Mouse (Mus musculus): ENCODE measurements around the gene Mau2. TPM values are rescaled to one million over a fixed set of nuclear protein-coding genes. Genes with fewer than 3 reads are reported as not detected.

Mau2 gene
- 33.8 and 36.8 TPM in 2 replicates for polyA plus RNA-seq (2015; fragmentation: Nextera tagmentation; extraction: Ambion mirVana)

DNA sequence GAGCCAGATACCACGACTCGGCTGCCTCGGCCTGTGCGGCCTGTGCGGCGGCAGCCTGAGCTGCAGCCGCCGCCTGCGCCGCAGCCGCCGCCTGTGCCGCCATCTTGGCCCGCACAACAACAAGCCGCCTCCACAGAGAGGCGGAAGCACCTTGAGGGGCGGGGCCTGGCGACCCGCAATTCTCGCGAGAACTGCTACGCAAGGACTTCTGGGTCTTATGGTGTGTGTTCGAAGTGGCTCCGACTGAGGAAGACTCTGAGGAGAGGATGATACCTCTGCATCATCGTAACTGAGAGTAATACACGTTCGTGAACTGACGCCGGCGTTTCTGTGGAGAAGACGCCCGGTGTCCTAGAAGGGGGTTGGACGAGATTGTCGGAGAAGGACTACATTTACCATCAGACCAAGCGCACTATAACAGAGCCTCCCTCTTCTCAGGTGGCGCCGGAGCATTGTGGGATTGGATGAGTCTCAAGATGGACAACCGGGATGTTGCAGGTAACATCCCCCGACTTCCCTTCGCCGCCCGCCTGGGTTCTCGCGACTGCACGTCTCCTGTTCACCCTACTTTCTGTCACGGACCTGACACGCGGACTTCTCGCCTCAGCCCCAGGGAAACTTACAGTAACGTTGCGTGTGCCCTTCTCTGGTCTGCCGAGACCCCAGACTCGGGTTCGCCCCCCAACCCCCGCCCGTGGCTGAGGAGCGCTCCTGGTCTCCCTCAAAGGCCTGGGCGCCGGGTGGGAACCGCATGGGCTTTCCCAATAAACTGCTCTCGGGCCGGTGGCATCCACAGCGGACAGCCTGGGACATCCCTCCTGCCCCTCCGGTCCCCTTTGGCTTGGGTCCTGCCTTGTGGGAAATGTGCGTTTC lies at the start of gene Mau2, which contains the start of gene Sugp1:
Gene Mau2, minus strand, starts transcription at position 152 of the 873 bp plus-strand sequence.
Gene Sugp1, plus strand, starts transcription at position 231 of the 873 bp plus-strand sequence.
- H3K4me2 ChIP-seq (ENCODE audit: low read length), result peak within 1 kb of the TSS; percentile 91
- H3K36me3 ChIP-seq (ENCODE audit: insufficient read depth, low read length), result no peaks in the 10 kb centered on the region
- ATAC-seq (replicated peaks; ENCODE audit: low FRiP score, low read depth) (peak; percentile 94), DNase-seq (ENCODE audit: low spot score) (peak; percentile 95)
- 0 out of 2 replicates have a peak, but pooled peaks cover 24% of the 10 kb centered on the region for H3K4me1 ChIP-seq (replicated peaks; ENCODE audit: insufficient read depth, low read length)
- under 1% methylated on average over 65 of the region's 65 CpGs for WGBS
- H3K4me3 ChIP-seq (replicated peaks; ENCODE audit: low read depth, low read length), result peak within 1 kb of the TSS; percentile 100
- peak within 1 kb of the TSS; percentile 75 for H3K27ac ChIP-seq
- no peaks in the 10 kb centered on the region for H3K9me3 ChIP-seq (replicated peaks; ENCODE audit: low read length)
- peak within 1 kb of the TSS; percentile 97 for H3K9ac ChIP-seq (ENCODE audit: low read depth, low read length)
- no peaks in the 10 kb centered on the region for H3K27me3 ChIP-seq (ENCODE audit: insufficient read depth, low read length)
- TF ChIP-seq CTCF (IDR thresholded peaks at IDR 0.05; ENCODE audit: low read depth), result no peak

DNA sequence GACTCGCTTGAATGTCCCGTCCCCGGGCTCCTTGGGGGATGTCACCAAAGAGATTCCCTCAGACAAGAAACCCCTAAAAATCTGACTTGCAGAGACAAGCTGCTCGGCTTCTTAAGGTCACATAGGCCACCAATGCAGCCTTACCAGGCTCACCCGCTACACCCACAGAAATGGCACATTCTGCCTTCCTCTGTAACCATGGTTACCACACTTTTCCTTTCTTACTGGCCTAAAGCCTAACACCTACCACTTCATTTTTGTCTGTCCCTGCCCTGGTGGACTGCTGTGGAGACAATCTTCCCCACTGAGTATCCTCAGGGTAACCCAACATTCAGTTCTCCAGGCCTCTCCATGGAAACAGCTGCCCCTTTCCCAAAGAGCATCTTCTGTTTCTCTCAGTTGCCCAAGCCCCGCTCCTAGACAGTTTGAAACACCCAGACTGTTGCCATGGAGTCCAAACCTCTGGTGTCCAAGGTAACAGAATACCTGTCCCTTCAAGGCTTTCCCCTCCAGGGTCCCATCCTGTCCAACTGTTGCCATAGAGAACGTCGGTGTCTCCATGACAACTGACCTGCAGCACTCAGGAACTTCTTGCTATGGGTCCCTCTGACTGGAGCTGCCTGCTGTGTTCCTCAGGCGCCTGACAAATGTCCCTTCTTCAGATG lies 46.9 kb upstream of the Mau2 start:
- DNase-seq (ENCODE audit: low spot score) (no peak), ATAC-seq (replicated peaks; ENCODE audit: low FRiP score, low read depth) (no peak)
- no peak for TF ChIP-seq CTCF (IDR thresholded peaks at IDR 0.05; ENCODE audit: low read depth)
- Histone ChIP-seq H3K27me3 (ENCODE audit: insufficient read depth, low read length) (peaks cover 56% of the 10 kb centered on the region), H3K4me3 (replicated peaks; ENCODE audit: low read depth, low read length) (no peak overlapping the region), H3K9ac (ENCODE audit: low read depth, low read length) (no peak overlapping the region), H3K36me3 (ENCODE audit: insufficient read depth, low read length) (no peaks in the 10 kb centered on the region), H3K4me1 (replicated peaks; ENCODE audit: insufficient read depth, low read length) (peaks cover 3% of the 10 kb centered on the region; the same call in 1 of the 2 replicates), H3K27ac (no peak overlapping the region), H3K4me2 (ENCODE audit: low read length) (no peak overlapping the region), H3K9me3 (replicated peaks; ENCODE audit: low read length) (no peaks in the 10 kb centered on the region)
- 68% methylated on average over 9 of the region's 9 CpGs for WGBS

GRCm38 (mm10) chr8:70087836-70088650 lies 45.5 kb upstream of the Mau2 start:
- peak; percentile 36; the same call in 1 of the 2 replicates for ATAC-seq (replicated peaks; ENCODE audit: low FRiP score, low read depth)
- no peak overlapping the region for H3K9ac ChIP-seq (ENCODE audit: low read depth, low read length)
- H3K27ac ChIP-seq, result no peak overlapping the region
- H3K4me1 ChIP-seq (replicated peaks; ENCODE audit: insufficient read depth, low read length), result peaks cover 10% of the 10 kb centered on the region
- peaks cover 70% of the 10 kb centered on the region for H3K27me3 ChIP-seq (ENCODE audit: insufficient read depth, low read length)
- peak; percentile 57 for DNase-seq (ENCODE audit: low spot score)
- no peaks in the 10 kb centered on the region for H3K9me3 ChIP-seq (replicated peaks; ENCODE audit: low read length)
- peak overlapping the region; percentile 49 for H3K4me2 ChIP-seq (ENCODE audit: low read length)
- H3K36me3 ChIP-seq (ENCODE audit: insufficient read depth, low read length), result no peaks in the 10 kb centered on the region
- peak; percentile 70 for TF ChIP-seq CTCF (IDR thresholded peaks at IDR 0.05; ENCODE audit: low read depth)
- H3K4me3 ChIP-seq (replicated peaks; ENCODE audit: low read depth, low read length), result peak overlapping the region; percentile 16
- WGBS, result 4% methylated on average over 56 of the region's 56 CpGs

DNA sequence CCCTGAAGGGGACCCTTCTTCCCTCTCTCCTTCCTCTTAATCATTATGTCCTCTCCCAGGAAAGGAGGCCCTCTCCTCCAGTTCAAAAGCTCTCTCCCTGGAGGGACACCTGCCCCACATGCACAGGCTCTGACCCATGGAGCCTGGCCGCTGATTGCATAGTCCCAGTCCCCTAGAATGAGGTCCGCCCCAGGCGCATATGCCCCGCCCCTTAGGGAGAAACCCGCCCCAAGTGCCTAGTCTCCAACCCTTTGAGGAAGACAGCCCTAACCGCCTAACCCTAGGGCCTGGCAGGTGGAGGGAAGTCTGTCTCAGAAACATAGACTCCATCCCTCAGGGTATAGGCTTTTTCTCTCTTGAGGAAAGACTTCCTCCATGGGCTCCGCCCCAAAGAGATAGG lies 44.7 kb upstream of the Mau2 start:
- DNase-seq (ENCODE audit: low spot score), result no peak
- H3K9me3 ChIP-seq (replicated peaks; ENCODE audit: low read length), result no peaks in the 10 kb centered on the region
- no peak overlapping the region for H3K9ac ChIP-seq (ENCODE audit: low read depth, low read length)
- TF ChIP-seq CTCF (IDR thresholded peaks at IDR 0.05; ENCODE audit: low read depth), result no peak
- 5% methylated on average over 7 of the region's 7 CpGs for WGBS
- no peak overlapping the region for H3K4me2 ChIP-seq (ENCODE audit: low read length)
- H3K36me3 ChIP-seq (ENCODE audit: insufficient read depth, low read length), result no peaks in the 10 kb centered on the region
- H3K27me3 ChIP-seq (ENCODE audit: insufficient read depth, low read length), result peaks cover 74% of the 10 kb centered on the region
- H3K27ac ChIP-seq, result no peak overlapping the region
- ATAC-seq (replicated peaks; ENCODE audit: low FRiP score, low read depth), result no peak
- H3K4me1 ChIP-seq (replicated peaks; ENCODE audit: insufficient read depth, low read length), result peaks cover 10% of the 10 kb centered on the region
- H3K4me3 ChIP-seq (replicated peaks; ENCODE audit: low read depth, low read length), result no peak overlapping the region

DNA sequence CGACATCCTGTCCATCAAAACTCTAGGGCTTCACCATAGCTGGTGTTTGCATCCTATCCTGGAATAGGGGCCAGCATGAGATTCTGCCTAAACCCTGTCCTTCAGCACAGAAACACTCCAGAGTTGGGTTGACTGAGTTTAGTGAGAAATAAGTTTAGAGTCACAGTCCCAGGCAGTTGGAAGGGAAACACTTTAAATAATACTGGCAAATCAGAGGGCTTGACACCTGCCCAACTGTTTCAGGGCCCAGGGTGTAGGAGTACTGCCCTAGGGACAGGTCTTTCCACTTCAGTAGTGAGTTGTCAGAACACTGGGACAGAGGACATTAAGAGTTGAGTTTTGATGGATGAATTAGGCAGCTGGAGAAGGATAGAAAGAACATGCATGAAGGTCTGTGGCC lies 43.6 kb upstream of the Mau2 start:
- Histone ChIP-seq H3K36me3 (ENCODE audit: insufficient read depth, low read length) (no peaks in the 10 kb centered on the region), H3K4me1 (replicated peaks; ENCODE audit: insufficient read depth, low read length) (peaks cover 10% of the 10 kb centered on the region), H3K9me3 (replicated peaks; ENCODE audit: low read length) (no peaks in the 10 kb centered on the region), H3K4me3 (replicated peaks; ENCODE audit: low read depth, low read length) (no peak overlapping the region), H3K4me2 (ENCODE audit: low read length) (no peak overlapping the region), H3K9ac (ENCODE audit: low read depth, low read length) (no peak overlapping the region), H3K27me3 (ENCODE audit: insufficient read depth, low read length) (peaks cover 74% of the 10 kb centered on the region), H3K27ac (no peak overlapping the region)
- no peak for DNase-seq (ENCODE audit: low spot score)
- ATAC-seq (replicated peaks; ENCODE audit: low FRiP score, low read depth), result no peak
- no peak for TF ChIP-seq CTCF (IDR thresholded peaks at IDR 0.05; ENCODE audit: low read depth)
- 40% methylated on average over 1 of the region's 1 CpGs for WGBS
